Mouse (Mus musculus) limb, embryonic 11.5 days (tissue): ENCODE measurements around the gene Gm11361. TPM values are rescaled to one million over a fixed set of nuclear protein-coding genes. Genes with fewer than 3 reads are reported as not detected.

Experiments used
- ATAC-seq: fragments of 200-750 bp; cut with Nextera tagmentation; 2 replicates; pipeline ENCODE4 v1.8.0; 2017; ENCODE audit warnings: low read depth; ENCODE audit not compliant: insufficient number of reproducible peaks, low FRiP score, low TSS enrichment
- DNase-seq: peaks from one replicate; pipeline ENCODE4 v3.0.0-alpha.2; 2015; ENCODE audit warnings: low spot score
- H3K27ac ChIP-seq: fragments of 300-500 bp; sonication (generic); replicated peaks from 2 replicates; pipeline ENCODE4 v1.5.1; 2014; ENCODE audit warnings: low read depth, mild to moderate bottlenecking, low read length
- H3K27me3 ChIP-seq: fragments of 300-500 bp; sonication (generic); 2 replicates; pipeline ENCODE4 v1.6.1; 2014; ENCODE audit warnings: mild to moderate bottlenecking, low read length, mixed read lengths; ENCODE audit not compliant: control insufficient read depth, insufficient read depth
- H3K36me3 ChIP-seq: fragments of 300-500 bp; sonication (generic); 2 replicates; pipeline ENCODE4 v1.6.1; 2014; ENCODE audit warnings: mild to moderate bottlenecking, low read length, moderate library complexity, mixed read lengths; ENCODE audit not compliant: control insufficient read depth, insufficient read depth
- H3K4me1 ChIP-seq: fragments of 300-500 bp; sonication (generic); 2 replicates; pipeline ENCODE4 v1.6.1; 2014; ENCODE audit warnings: low read length, mixed read lengths; ENCODE audit not compliant: control insufficient read depth, insufficient read depth
- H3K4me2 ChIP-seq: fragments of 300-500 bp; sonication (generic); 2 replicates; pipeline ENCODE4 v1.6.1; 2014; ENCODE audit warnings: low read depth, mild to moderate bottlenecking, moderate library complexity; ENCODE audit not compliant: severe bottlenecking
- H3K4me3 ChIP-seq: fragments of 300-500 bp; sonication (generic); 2 replicates; pipeline ENCODE4 v1.5.1; 2014; ENCODE audit warnings: low read depth, low read length
- H3K9ac ChIP-seq: fragments of 300-500 bp; sonication (generic); 2 replicates; pipeline ENCODE4 v1.6.1; 2014; ENCODE audit warnings: mild to moderate bottlenecking, low read length
- H3K9me3 ChIP-seq: fragments of 300-500 bp; sonication (generic); 2 replicates; pipeline ENCODE4 v1.6.1; 2016; ENCODE audit warnings: low read length; ENCODE audit not compliant: control insufficient read depth
- WGBS: fragments of 180-500 bp; shearing (Covaris S2); extraction: QIAGEN DNeasy Blood & Tissue Kit; methylation state at CpG from one replicate; pipeline ENCODE4 v1.1.7; 2014; 5-methylcytosine and 5-hydroxymethylcytosine counted together
- polyA plus RNA-seq: library from polyadenylated mRNA; unstranded; fragments of >200 nt; fragmentation: Nextera tagmentation; extraction: Ambion mirVana; gene quantifications from 2 replicates; pipeline ENCODE4 v1.2.1, GENCODE M21; 2014

Gm11361 gene
- 3.6 and 4.7 TPM in 2 replicates for polyA plus RNA-seq

GRCm38 (mm10) chr13:28257228-28257627 is at the start of gene Gm11361:
TSS of gene Gm11361 (plus strand) at chr13:28257528.
- H3K4me1 ChIP-seq: no peaks in the 10 kb centered on the region
- no peak for DNase-seq
- H3K36me3 ChIP-seq: no peaks in the 10 kb centered on the region
- no peak for ATAC-seq
- no peak within 1 kb of the TSS for H3K4me2 ChIP-seq
- H3K9me3 ChIP-seq: no peaks in the 10 kb centered on the region
- WGBS: 99% methylated on average over 3 of the region's 3 CpGs
- no peaks in the 10 kb centered on the region for H3K27me3 ChIP-seq
- H3K9ac ChIP-seq: no peak within 1 kb of the TSS
- no peak within 1 kb of the TSS for H3K27ac ChIP-seq
- H3K4me3 ChIP-seq: no peak within 1 kb of the TSS

GRCm38 (mm10) chr13:28264399-28264798 is 7.1 kb downstream of the Gm11361 start:
- Histone ChIP-seq H3K9me3 (no peaks in the 10 kb centered on the region), H3K27ac (no peak overlapping the region), H3K4me2 (no peak overlapping the region), H3K4me1 (no peaks in the 10 kb centered on the region), H3K4me3 (no peak overlapping the region), H3K9ac (no peak overlapping the region), H3K27me3 (no peaks in the 10 kb centered on the region), H3K36me3 (no peaks in the 10 kb centered on the region)
- ATAC-seq (no peak), DNase-seq (no peak)
- WGBS: 34% methylated on average over 1 of the region's 1 CpGs

- no peak for ATAC-seq
- no peaks in the 10 kb centered on the region for H3K36me3 ChIP-seq
- H3K4me1 ChIP-seq: no peaks in the 10 kb centered on the region
These were observed 30.0 kb downstream of the Gm11361 start for GRCm38 (mm10) chr13:28287368-28287767.

GRCm38 (mm10) chr13:28294272-28294671 is 36.9 kb downstream of the Gm11361 start:
- no peak for DNase-seq
- no peaks in the 10 kb centered on the region for H3K27me3 ChIP-seq
- peaks cover 6% of the 10 kb centered on the region; the same call in 1 of the 2 replicates for H3K4me1 ChIP-seq
- no peak overlapping the region for H3K4me3 ChIP-seq
- H3K4me2 ChIP-seq: no peak overlapping the region
- no peaks in the 10 kb centered on the region for H3K9me3 ChIP-seq
- no peaks in the 10 kb centered on the region for H3K36me3 ChIP-seq
- H3K27ac ChIP-seq: no peak overlapping the region
- WGBS: 82% methylated on average over 4 of the region's 4 CpGs
- H3K9ac ChIP-seq: no peak overlapping the region
- no peak for ATAC-seq

More at GRCm38 (mm10) chr13:28287368-28287767, 30.0 kb downstream of the Gm11361 start:
- Histone ChIP-seq H3K9me3 (no peaks in the 10 kb centered on the region), H3K27me3 (no peaks in the 10 kb centered on the region), H3K4me2 (no peak overlapping the region), H3K9ac (no peak overlapping the region), H3K27ac (no peak overlapping the region), H3K4me3 (no peak overlapping the region)
- WGBS: 87% methylated on average over 3 of the region's 3 CpGs
- DNase-seq: no peak

GRCm38 (mm10) chr13:28294757-28295361 is 37.5 kb downstream of the Gm11361 start:
- peak; percentile 46 for DNase-seq
- Histone ChIP-seq H3K9me3 (no peaks in the 10 kb centered on the region), H3K4me1 (peaks cover 6% of the 10 kb centered on the region; the same call in 1 of the 2 replicates), H3K9ac (no peak overlapping the region), H3K4me2 (no peak overlapping the region), H3K36me3 (no peaks in the 10 kb centered on the region), H3K4me3 (no peak overlapping the region), H3K27ac (0 out of 2 replicates have a peak overlapping the region, but pooled peaks have one; percentile 10), H3K27me3 (no peaks in the 10 kb centered on the region)
- ATAC-seq: no peak
- WGBS: 4% methylated on average over 3 of the region's 3 CpGs

GRCm38 (mm10) chr13:28295492-28295891 is 38.2 kb downstream of the Gm11361 start:
- H3K4me1 ChIP-seq: peaks cover 6% of the 10 kb centered on the region; the same call in 1 of the 2 replicates
- no peak overlapping the region for H3K4me2 ChIP-seq
- H3K9ac ChIP-seq: no peak overlapping the region
- H3K27me3 ChIP-seq: no peaks in the 10 kb centered on the region
- no peak overlapping the region for H3K27ac ChIP-seq
- WGBS: 62% methylated on average over 5 of the region's 5 CpGs
- H3K4me3 ChIP-seq: no peak overlapping the region
- no peaks in the 10 kb centered on the region for H3K9me3 ChIP-seq
- ATAC-seq (no peak), DNase-seq (no peak)
- H3K36me3 ChIP-seq: no peaks in the 10 kb centered on the region

GRCm38 (mm10) chr13:28297098-28297497 is 39.8 kb downstream of the Gm11361 start:
- H3K9ac ChIP-seq: no peak overlapping the region
- H3K27ac ChIP-seq: no peak overlapping the region
- DNase-seq: no peak
- no peaks in the 10 kb centered on the region for H3K9me3 ChIP-seq
- no peaks in the 10 kb centered on the region for H3K36me3 ChIP-seq
- no peaks in the 10 kb centered on the region for H3K27me3 ChIP-seq
- 96% methylated on average over 2 of the region's 2 CpGs for WGBS
- no peak overlapping the region for H3K4me2 ChIP-seq
- no peak for ATAC-seq
- peaks cover 6% of the 10 kb centered on the region; the same call in 1 of the 2 replicates for H3K4me1 ChIP-seq
- H3K4me3 ChIP-seq: no peak overlapping the region

GRCm38 (mm10) chr13:28297577-28297976 is 40.2 kb downstream of the Gm11361 start:
- Histone ChIP-seq H3K9me3 (no peaks in the 10 kb centered on the region), H3K27ac (no peak overlapping the region), H3K4me2 (no peak overlapping the region), H3K4me1 (peaks cover 6% of the 10 kb centered on the region; the same call in 1 of the 2 replicates), H3K4me3 (no peak overlapping the region), H3K27me3 (no peaks in the 10 kb centered on the region), H3K9ac (no peak overlapping the region), H3K36me3 (no peaks in the 10 kb centered on the region)
- WGBS: 79% methylated on average over 2 of the region's 2 CpGs
- DNase-seq (no peak), ATAC-seq (no peak)
